Mouse (Mus musculus) hindbrain, postnatal 0 days (tissue): ENCODE measurements at regions not wholly inside any gene's neighbourhood (a gene's known extent, or its start where the extent isn't known, plus 50 kb on each side); places are given as distances from the start of the nearest gene placed in this dataset.

Source experiments
- ATAC-seq: fragments of 200-750 bp; cut with Nextera tagmentation; 2 replicates; pipeline ENCODE4 v1.8.0; 2017; ENCODE audit warnings: mild to moderate bottlenecking, moderate TSS enrichment, moderate library complexity
- DNase-seq: peaks from one replicate; pipeline ENCODE4 v3.0.0-alpha.2; 2015; ENCODE audit warnings: low spot score
- H3K27ac ChIP-seq: fragments of 300-500 bp; sonication (generic); 2 replicates; pipeline ENCODE4 v1.5.1; 2014; ENCODE audit warnings: mild to moderate bottlenecking
- H3K27me3 ChIP-seq: fragments of 300-500 bp; sonication (generic); 2 replicates; pipeline ENCODE4 v1.6.1; 2014; ENCODE audit warnings: low read length, mixed read lengths; ENCODE audit not compliant: insufficient read depth
- H3K36me3 ChIP-seq: fragments of 300-500 bp; sonication (generic); 2 replicates; pipeline ENCODE4 v1.6.1; 2014; ENCODE audit warnings: low read length, mixed read lengths; ENCODE audit not compliant: insufficient read depth
- H3K4me1 ChIP-seq: fragments of 300-500 bp; sonication (generic); 2 replicates; pipeline ENCODE4 v1.6.1; 2014; ENCODE audit warnings: antibody characterized with exemption, low read length, mixed read lengths; ENCODE audit not compliant: insufficient read depth
- H3K4me2 ChIP-seq: fragments of 300-500 bp; sonication (generic); 2 replicates; pipeline ENCODE4 v1.6.1; 2014; ENCODE audit warnings: low read depth, mild to moderate bottlenecking, low read length, moderate library complexity, mixed read lengths
- H3K4me3 ChIP-seq: fragments of 300-500 bp; sonication (generic); 2 replicates; pipeline ENCODE4 v1.5.1; 2014; ENCODE audit warnings: low read length
- H3K9ac ChIP-seq: fragments of 300-500 bp; sonication (generic); replicated peaks from 2 replicates; pipeline ENCODE4 v1.6.1; 2014; ENCODE audit warnings: mild to moderate bottlenecking, low read length, moderate library complexity, mixed read lengths
- H3K9me3 ChIP-seq: fragments of 300-500 bp; sonication (generic); 2 replicates; pipeline ENCODE4 v1.6.1; 2016; ENCODE audit warnings: low read length, mixed read lengths
- CTCF ChIP-seq: IDR thresholded peaks from 2 replicates; pipeline ENCODE4 v1.5.1; 2016; ENCODE audit warnings: antibody characterized with exemption, control low read depth, low read depth
- WGBS: fragments of 180-500 bp; shearing (Covaris S2); extraction: QIAGEN DNeasy Blood & Tissue Kit; methylation state at CpG from one replicate; pipeline ENCODE4 v1.1.7; 2014; 5-methylcytosine and 5-hydroxymethylcytosine counted together

DNA sequence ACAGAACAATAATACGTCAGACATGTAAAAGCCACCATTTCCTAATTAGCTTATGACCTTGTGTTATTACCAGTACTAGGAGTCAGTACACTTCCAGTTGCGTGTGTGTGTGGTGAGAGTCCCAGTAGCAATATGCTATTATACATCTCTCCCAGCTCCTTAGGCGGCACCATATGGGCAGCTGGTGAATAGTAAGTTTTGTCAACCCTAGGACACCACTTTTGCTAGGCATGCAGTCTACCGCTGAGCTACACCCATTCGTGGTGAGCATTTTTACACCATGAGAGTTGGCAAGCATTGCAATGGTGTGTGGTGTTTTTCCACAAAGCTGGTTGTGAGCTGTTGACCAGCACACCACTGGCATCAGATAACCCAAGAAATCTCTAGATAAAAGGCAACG lies 53.8 kb upstream of the 1110032F04Rik start:
- 89% methylated on average over 6 of the region's 6 CpGs for WGBS
- TF ChIP-seq CTCF: no peak
- Histone ChIP-seq H3K9ac (no peak overlapping the region), H3K9me3 (no peaks in the 10 kb centered on the region), H3K36me3 (no peaks in the 10 kb centered on the region), H3K27ac (no peak overlapping the region), H3K4me1 (no peaks in the 10 kb centered on the region), H3K27me3 (no peaks in the 10 kb centered on the region), H3K4me3 (no peak overlapping the region), H3K4me2 (no peak overlapping the region)
- no peak for DNase-seq
- ATAC-seq: no peak

DNA sequence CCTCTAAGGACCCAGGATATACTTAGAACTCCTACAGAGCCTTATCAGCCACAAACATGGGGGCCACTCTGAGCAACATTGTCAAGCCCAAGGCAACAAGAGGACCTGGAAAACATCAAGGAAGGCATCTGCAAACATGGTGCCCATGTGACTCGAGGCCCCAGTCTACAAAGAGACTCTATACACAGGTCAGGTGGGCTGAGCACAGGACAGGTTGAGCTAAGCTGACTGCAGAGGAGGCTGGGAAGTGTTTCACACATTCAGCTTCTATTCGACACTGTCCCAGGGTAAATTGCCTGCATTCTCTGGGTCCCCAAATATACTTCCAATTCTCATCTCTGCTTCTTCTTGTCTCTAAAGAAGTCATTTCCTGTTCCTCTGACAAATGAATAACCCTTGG lies 52.1 kb upstream of the 1110032F04Rik start:
- Histone ChIP-seq H3K4me3 (no peak overlapping the region), H3K27ac (no peak overlapping the region), H3K9ac (no peak overlapping the region), H3K36me3 (no peaks in the 10 kb centered on the region), H3K27me3 (no peaks in the 10 kb centered on the region), H3K4me1 (no peaks in the 10 kb centered on the region), H3K4me2 (no peak overlapping the region), H3K9me3 (no peaks in the 10 kb centered on the region)
- TF ChIP-seq CTCF: no peak
- 59% methylated on average over 2 of the region's 2 CpGs for WGBS
- DNase-seq: no peak
- ATAC-seq: no peak
